Mouse (Mus musculus) thymus, adult 2 months (tissue): ENCODE measurements around the gene Ckb.

Source experiments
- CTCF ChIP-seq: fragments of 200-500 bp; IDR thresholded peaks from 2 replicates; pipeline ENCODE4 v1.5.1; 2012; ENCODE audit warnings: mild to moderate bottlenecking, control low read depth, low read length, moderate library complexity, borderline replicate concordance; ENCODE audit not compliant: control insufficient read depth, poor library complexity, insufficient read depth; ENCODE audit errors: extremely low read depth
- POLR2A ChIP-seq: fragments of 200-500 bp; IDR thresholded peaks from 2 replicates; pipeline ENCODE4 v1.6.1; 2012; ENCODE audit warnings: mild to moderate bottlenecking, low read length, control low read depth, moderate library complexity; ENCODE audit not compliant: control insufficient read depth, poor library complexity, insufficient read depth; ENCODE audit errors: extremely low read depth

DNA sequence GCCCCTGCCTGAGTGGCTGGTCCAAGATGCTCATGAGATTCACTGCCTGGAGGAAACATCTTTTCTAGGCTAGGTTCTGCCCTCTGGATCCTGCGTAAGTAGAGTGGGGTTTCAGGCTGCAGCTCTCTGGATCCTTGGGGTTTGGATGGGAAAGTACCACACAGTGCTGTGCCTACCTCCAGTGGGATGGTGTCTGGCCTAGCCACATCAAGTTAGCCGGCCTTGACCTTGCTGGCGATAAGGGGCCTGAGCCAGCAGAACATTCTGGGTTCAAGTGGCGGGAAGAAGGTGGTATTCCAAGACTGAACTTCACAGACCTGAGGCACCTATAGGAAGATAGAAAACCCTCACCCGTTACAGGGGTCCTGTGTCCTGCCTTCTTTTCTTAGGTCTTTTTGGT, 4.7 kb downstream of the Ckb start:
- TF ChIP-seq POLR2A, result no peak
- TF ChIP-seq CTCF, result no peak
